Mouse (Mus musculus): ENCODE results near the gene Wasf1. TPM values are rescaled to one million over a fixed set of nuclear protein-coding genes. Genes with fewer than 3 reads are reported as not detected.

Gene Wasf1
- polyA plus RNA-seq (2015; fragmentation: Nextera tagmentation; extraction: Ambion mirVana) = 22.2 and 22.7 TPM in 2 replicates

GRCm38 (mm10) chr10:40882831-40883643 is at the start of gene Wasf1, which contains the start of gene Cdc40:
Gene Wasf1, plus strand, starts transcription at chr10:40883475.
Gene Cdc40, minus strand, starts transcription at chr10:40883311.
- ATAC-seq (replicated peaks; ENCODE audit: low FRiP score) = peak; percentile 96
- H3K9ac ChIP-seq = peak within 1 kb of the TSS; percentile 88
- H3K27me3 ChIP-seq = no peaks in the 10 kb centered on the region
- under 1% methylated on average over 44 of the region's 44 CpGs for WGBS
- peak within 1 kb of the TSS; percentile 89 for H3K4me2 ChIP-seq
- peak within 1 kb of the TSS; percentile 95 for H3K4me3 ChIP-seq (replicated peaks)
- H3K4me1 ChIP-seq = peaks cover 20% of the 10 kb centered on the region
- H3K36me3 ChIP-seq = 0 out of 2 replicates have a peak, but pooled peaks cover 6% of the 10 kb centered on the region
- peak within 1 kb of the TSS; percentile 93 for H3K27ac ChIP-seq
- H3K9me3 ChIP-seq (replicated peaks) = no peaks in the 10 kb centered on the region

GRCm38 (mm10) chr10:40840086-40840485 is 43.2 kb upstream of the Wasf1 start:
- Histone ChIP-seq H3K9ac (no peak overlapping the region), H3K27ac (no peak overlapping the region), H3K36me3 (peaks cover 69% of the 10 kb centered on the region), H3K9me3 (replicated peaks) (no peaks in the 10 kb centered on the region), H3K4me3 (replicated peaks) (no peak overlapping the region), H3K4me1 (no peaks in the 10 kb centered on the region; the same call in 1 of the 2 replicates), H3K4me2 (no peak overlapping the region), H3K27me3 (no peaks in the 10 kb centered on the region)
- WGBS = 90% methylated on average over 5 of the region's 5 CpGs
- ATAC-seq (replicated peaks; ENCODE audit: low FRiP score) = no peak

GRCm38 (mm10) chr10:40843841-40844240 is 39.4 kb upstream of the Wasf1 start:
- H3K4me2 ChIP-seq = no peak overlapping the region
- H3K9me3 ChIP-seq (replicated peaks) = no peaks in the 10 kb centered on the region
- H3K27me3 ChIP-seq = no peaks in the 10 kb centered on the region
- no peaks in the 10 kb centered on the region; the same call in 1 of the 2 replicates for H3K4me1 ChIP-seq
- no peak for ATAC-seq (replicated peaks; ENCODE audit: low FRiP score)
- WGBS = 82% methylated on average over 5 of the region's 5 CpGs
- peaks cover 72% of the 10 kb centered on the region for H3K36me3 ChIP-seq
- no peak overlapping the region for H3K9ac ChIP-seq
- no peak overlapping the region for H3K27ac ChIP-seq
- no peak overlapping the region for H3K4me3 ChIP-seq (replicated peaks)

- H3K9me3 ChIP-seq (replicated peaks) = no peaks in the 10 kb centered on the region
- no peak for ATAC-seq (replicated peaks; ENCODE audit: low FRiP score)
- WGBS = 63% methylated on average over 10 of the region's 10 CpGs
- H3K4me3 ChIP-seq (replicated peaks) = no peak overlapping the region
- 0 out of 2 replicates have a peak overlapping the region, but pooled peaks have one; percentile 14 for H3K27ac ChIP-seq
- no peaks in the 10 kb centered on the region; the same call in 1 of the 2 replicates for H3K4me1 ChIP-seq
- H3K27me3 ChIP-seq = no peaks in the 10 kb centered on the region
- peaks cover 76% of the 10 kb centered on the region for H3K36me3 ChIP-seq
- H3K4me2 ChIP-seq = no peak overlapping the region
- H3K9ac ChIP-seq = no peak overlapping the region
Measured at GRCm38 (mm10) chr10:40844546-40844945, 38.7 kb upstream of the Wasf1 start.

GRCm38 (mm10) chr10:40845626-40846025 is 37.6 kb upstream of the Wasf1 start:
- Histone ChIP-seq H3K4me2 (no peak overlapping the region), H3K4me1 (no peaks in the 10 kb centered on the region; the same call in 1 of the 2 replicates), H3K27me3 (no peaks in the 10 kb centered on the region), H3K9me3 (replicated peaks) (no peaks in the 10 kb centered on the region), H3K9ac (no peak overlapping the region), H3K4me3 (replicated peaks) (no peak overlapping the region), H3K36me3 (peaks cover 74% of the 10 kb centered on the region), H3K27ac (no peak overlapping the region)
- 67% methylated on average over 6 of the region's 6 CpGs for WGBS
- ATAC-seq (replicated peaks; ENCODE audit: low FRiP score) = no peak

GRCm38 (mm10) chr10:40847176-40847874 is 36.0 kb upstream of the Wasf1 start:
- H3K4me2 ChIP-seq = no peak overlapping the region
- no peak overlapping the region for H3K27ac ChIP-seq
- no peak overlapping the region for H3K9ac ChIP-seq
- 92% methylated on average over 10 of the region's 10 CpGs for WGBS
- no peaks in the 10 kb centered on the region for H3K27me3 ChIP-seq
- H3K9me3 ChIP-seq (replicated peaks) = no peaks in the 10 kb centered on the region
- H3K36me3 ChIP-seq = peaks cover 60% of the 10 kb centered on the region
- no peaks in the 10 kb centered on the region; the same call in 1 of the 2 replicates for H3K4me1 ChIP-seq
- ATAC-seq (replicated peaks; ENCODE audit: low FRiP score) = no peak
- no peak overlapping the region for H3K4me3 ChIP-seq (replicated peaks)

GRCm38 (mm10) chr10:40850644-40851043 is 32.6 kb upstream of the Wasf1 start:
- no peak for ATAC-seq (replicated peaks; ENCODE audit: low FRiP score)
- no peaks in the 10 kb centered on the region for H3K9me3 ChIP-seq (replicated peaks)
- H3K36me3 ChIP-seq = peaks cover 45% of the 10 kb centered on the region
- no peak overlapping the region for H3K4me3 ChIP-seq (replicated peaks)
- no peak overlapping the region for H3K27ac ChIP-seq
- no peak overlapping the region for H3K4me2 ChIP-seq
- H3K9ac ChIP-seq = no peak overlapping the region
- 76% methylated on average over 2 of the region's 2 CpGs for WGBS
- H3K4me1 ChIP-seq = no peaks in the 10 kb centered on the region
- no peaks in the 10 kb centered on the region for H3K27me3 ChIP-seq

GRCm38 (mm10) chr10:40851138-40851537 is 32.1 kb upstream of the Wasf1 start:
- Histone ChIP-seq H3K9ac (no peak overlapping the region), H3K4me1 (no peaks in the 10 kb centered on the region), H3K27ac (no peak overlapping the region), H3K4me3 (replicated peaks) (no peak overlapping the region), H3K36me3 (peaks cover 44% of the 10 kb centered on the region), H3K27me3 (no peaks in the 10 kb centered on the region), H3K9me3 (replicated peaks) (no peaks in the 10 kb centered on the region), H3K4me2 (no peak overlapping the region)
- no peak for ATAC-seq (replicated peaks; ENCODE audit: low FRiP score)

GRCm38 (mm10) chr10:40855616-40856015 is 27.7 kb upstream of the Wasf1 start:
- 47% methylated on average over 2 of the region's 2 CpGs for WGBS
- Histone ChIP-seq H3K4me1 (no peaks in the 10 kb centered on the region), H3K27ac (no peak overlapping the region)

GRCm38 (mm10) chr10:40856703-40857102 is 26.6 kb upstream of the Wasf1 start:
- no peak for ATAC-seq (replicated peaks; ENCODE audit: low FRiP score)
- Histone ChIP-seq H3K4me3 (replicated peaks) (no peak overlapping the region), H3K27me3 (no peaks in the 10 kb centered on the region), H3K4me2 (no peak overlapping the region), H3K27ac (no peak overlapping the region), H3K9me3 (replicated peaks) (no peaks in the 10 kb centered on the region), H3K36me3 (peaks cover 11% of the 10 kb centered on the region), H3K4me1 (no peaks in the 10 kb centered on the region), H3K9ac (no peak overlapping the region)
- 88% methylated on average over 7 of the region's 7 CpGs for WGBS

More at GRCm38 (mm10) chr10:40855616-40856015, 27.7 kb upstream of the Wasf1 start:
- H3K9ac ChIP-seq = no peak overlapping the region
- H3K9me3 ChIP-seq (replicated peaks) = no peaks in the 10 kb centered on the region
- H3K4me2 ChIP-seq = no peak overlapping the region
- no peak overlapping the region for H3K4me3 ChIP-seq (replicated peaks)
- no peak for ATAC-seq (replicated peaks; ENCODE audit: low FRiP score)
- H3K27me3 ChIP-seq = no peaks in the 10 kb centered on the region
- H3K36me3 ChIP-seq = peaks cover 7% of the 10 kb centered on the region

GRCm38 (mm10) chr10:40857599-40857998 is 25.7 kb upstream of the Wasf1 start:
- ATAC-seq (replicated peaks; ENCODE audit: low FRiP score) = no peak
- H3K27ac ChIP-seq = no peak overlapping the region
- no peak overlapping the region for H3K4me2 ChIP-seq
- no peaks in the 10 kb centered on the region for H3K9me3 ChIP-seq (replicated peaks)
- peaks cover 13% of the 10 kb centered on the region for H3K36me3 ChIP-seq
- 87% methylated on average over 8 of the region's 8 CpGs for WGBS
- no peaks in the 10 kb centered on the region for H3K4me1 ChIP-seq
- H3K27me3 ChIP-seq = no peaks in the 10 kb centered on the region
- H3K4me3 ChIP-seq (replicated peaks) = no peak overlapping the region
- no peak overlapping the region for H3K9ac ChIP-seq

GRCm38 (mm10) chr10:40868081-40868480 is 15.2 kb upstream of the Wasf1 start:
- Histone ChIP-seq H3K9me3 (replicated peaks) (0 out of 2 replicates have a peak, but pooled peaks cover 3% of the 10 kb centered on the region), H3K9ac (no peak overlapping the region), H3K27me3 (no peaks in the 10 kb centered on the region), H3K4me2 (no peak overlapping the region), H3K4me3 (replicated peaks) (no peak overlapping the region), H3K27ac (no peak overlapping the region), H3K4me1 (no peaks in the 10 kb centered on the region), H3K36me3 (peaks cover 38% of the 10 kb centered on the region)
- 91% methylated on average over 2 of the region's 2 CpGs for WGBS
- ATAC-seq (replicated peaks; ENCODE audit: low FRiP score) = no peak
